Mouse (Mus musculus) testis, adult 2 months (tissue): ENCODE data around the gene Dtnbp1.

ENCODE experiments used
- CTCF ChIP-seq: fragments of 200-500 bp; IDR thresholded peaks from 2 replicates; pipeline ENCODE4 v1.5.1; 2012; ENCODE audit warnings: low read depth, mild to moderate bottlenecking, inconsistent platforms, low read length, moderate library complexity; ENCODE audit not compliant: control insufficient read depth, insufficient read depth, insufficient replicate concordance
- POLR2A ChIP-seq: fragments of 200-500 bp; IDR thresholded peaks from 2 replicates; pipeline ENCODE4 v1.6.1; 2012; ENCODE audit warnings: low read depth, mild to moderate bottlenecking, inconsistent platforms, low read length, moderate library complexity; ENCODE audit not compliant: control insufficient read depth

DNA sequence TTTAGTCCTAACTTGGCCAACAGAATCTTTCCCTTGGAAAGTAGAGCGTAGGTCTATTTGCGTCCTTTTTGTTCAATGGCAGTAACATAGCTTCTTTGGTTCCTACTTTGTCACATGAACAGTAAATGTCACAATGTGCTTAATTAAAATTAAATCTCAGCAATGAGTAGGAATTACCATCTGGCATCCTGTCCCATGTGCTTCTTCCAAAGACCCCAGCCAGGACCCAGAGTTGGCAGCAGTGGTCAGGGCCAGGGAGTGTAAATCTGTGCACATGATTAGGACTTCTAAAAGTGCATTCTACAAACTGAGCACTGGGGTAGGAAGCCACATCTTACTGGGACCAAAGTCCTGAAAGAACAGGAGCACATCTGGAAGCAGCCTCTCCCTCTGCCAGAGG, 83.7 kb downstream of the Dtnbp1 start:
- no peak for TF ChIP-seq CTCF
- TF ChIP-seq POLR2A, result no peak
